Mouse (Mus musculus) intestine, embryonic 14.5 days (tissue): Measurements from ENCODE around the gene Ghr. TPM values are rescaled to one million over a fixed set of nuclear protein-coding genes. Genes with fewer than 3 reads are reported as not detected.

Experiments used
- ATAC-seq: fragments of 200-750 bp; cut with Nextera tagmentation; replicated peaks from 2 replicates; pipeline ENCODE4 v1.8.0; 2017; ENCODE audit warnings: low read depth, moderate number of reproducible peaks, moderate TSS enrichment, moderate library complexity; ENCODE audit not compliant: low FRiP score, low TSS enrichment
- DNase-seq: peaks from one replicate; pipeline ENCODE4 v3.0.0-alpha.2; 2018; ENCODE audit warnings: low spot score
- H3K27ac ChIP-seq: fragments of 300-500 bp; sonication (generic); 2 replicates; pipeline ENCODE4 v1.5.1; 2014; ENCODE audit warnings: low read depth, mild to moderate bottlenecking, control low read depth
- H3K27me3 ChIP-seq: fragments of 300-500 bp; sonication (generic); replicated peaks from 2 replicates; pipeline ENCODE4 v1.6.1; 2014; ENCODE audit warnings: low read length, control low read depth; ENCODE audit not compliant: control insufficient read depth, insufficient read depth
- H3K36me3 ChIP-seq: fragments of 300-500 bp; sonication (generic); 2 replicates; pipeline ENCODE4 v1.6.1; 2014; ENCODE audit warnings: low read length, control low read depth; ENCODE audit not compliant: control insufficient read depth, insufficient read depth
- H3K4me1 ChIP-seq: fragments of 300-500 bp; sonication (generic); replicated peaks from 2 replicates; pipeline ENCODE4 v1.6.1; 2014; ENCODE audit warnings: low read length, control low read depth, mixed read lengths; ENCODE audit not compliant: control insufficient read depth, insufficient read depth
- H3K4me2 ChIP-seq: fragments of 300-500 bp; sonication (generic); 2 replicates; pipeline ENCODE4 v1.6.1; 2014; ENCODE audit warnings: low read length
- H3K4me3 ChIP-seq: fragments of 300-500 bp; sonication (generic); 2 replicates; pipeline ENCODE4 v1.5.1; 2014; ENCODE audit warnings: low read depth, low read length, control low read depth, mixed read lengths
- H3K9ac ChIP-seq: fragments of 300-500 bp; sonication (generic); 2 replicates; pipeline ENCODE4 v1.6.1; 2014; ENCODE audit warnings: mild to moderate bottlenecking, low read length
- H3K9me3 ChIP-seq: fragments of 300-500 bp; sonication (generic); 2 replicates; pipeline ENCODE4 v1.6.1; 2016; ENCODE audit warnings: low read length, control low read depth; ENCODE audit not compliant: control insufficient read depth
- WGBS: fragments of 180-500 bp; shearing (Covaris S2); extraction: QIAGEN DNeasy Blood & Tissue Kit; methylation state at CpG from one replicate; pipeline ENCODE4 v1.1.7; 2014; 5-methylcytosine and 5-hydroxymethylcytosine counted together
- polyA plus RNA-seq: library from polyadenylated mRNA; unstranded; fragments of >200 nt; fragmentation: Nextera tagmentation; extraction: Ambion mirVana; gene quantifications from 2 replicates; pipeline ENCODE4 v1.2.1, GENCODE M21; 2014

Gene Ghr
- polyA plus RNA-seq, 1 experiment from 2014 or later, result 115 TPM

DNA sequence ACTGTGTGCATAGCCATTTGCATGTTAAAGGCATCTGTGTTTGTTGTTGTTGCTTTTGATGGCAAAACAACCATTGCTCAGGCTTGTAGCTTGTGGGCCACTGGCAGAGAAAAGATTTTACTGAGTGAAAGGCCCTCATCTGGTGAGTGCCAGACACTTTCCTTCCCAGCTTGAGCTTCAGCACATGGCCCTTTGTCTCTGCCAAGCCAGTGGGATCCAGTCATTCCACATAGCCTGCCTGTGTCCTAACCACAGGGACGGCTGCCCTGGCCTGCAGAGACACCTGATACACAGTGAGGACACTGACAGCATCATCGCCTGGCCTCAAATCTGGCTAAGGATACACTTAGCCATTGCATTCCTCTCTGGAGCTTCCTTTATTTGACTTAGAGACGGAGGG lies 74.2 kb downstream of the Ghr start:
- Histone ChIP-seq H3K4me3 (no peak overlapping the region), H3K27ac (no peak overlapping the region), H3K36me3 (peaks cover 20% of the 10 kb centered on the region; the same call in 1 of the 2 replicates), H3K4me2 (no peak overlapping the region), H3K9ac (no peak overlapping the region), H3K4me1 (peaks cover 11% of the 10 kb centered on the region; the same call in 1 of the 2 replicates), H3K27me3 (no peaks in the 10 kb centered on the region), H3K9me3 (no peaks in the 10 kb centered on the region)
- 65% methylated on average over 3 of the region's 3 CpGs for WGBS
- ATAC-seq (no peak), DNase-seq (no peak)

DNA sequence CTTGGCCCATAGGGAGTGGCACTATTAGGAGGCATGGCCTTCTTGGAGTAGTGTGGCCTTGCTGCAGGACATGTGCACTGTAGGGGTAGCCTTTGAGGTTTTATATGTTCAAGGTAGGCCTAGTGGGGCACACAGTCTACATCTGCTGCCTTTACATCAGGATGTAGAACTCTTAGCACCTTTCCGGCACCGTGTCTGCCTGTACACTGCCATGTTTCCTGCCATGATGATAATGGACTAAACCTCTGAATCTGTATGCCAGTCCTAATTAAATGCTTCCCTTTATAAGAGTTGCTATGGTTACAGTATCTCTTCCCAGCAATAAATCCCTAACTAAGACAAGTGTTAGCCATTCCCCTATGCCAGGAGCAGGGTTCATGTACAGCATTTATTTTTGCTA lies 76.0 kb downstream of the Ghr start:
- no peak overlapping the region for H3K4me3 ChIP-seq
- H3K9me3 ChIP-seq, result no peaks in the 10 kb centered on the region
- no peak for ATAC-seq
- H3K9ac ChIP-seq, result no peak overlapping the region
- DNase-seq, result no peak
- H3K27me3 ChIP-seq, result no peaks in the 10 kb centered on the region
- H3K36me3 ChIP-seq, result peaks cover 9% of the 10 kb centered on the region; the same call in 1 of the 2 replicates
- peaks cover 11% of the 10 kb centered on the region; the same call in 1 of the 2 replicates for H3K4me1 ChIP-seq
- no peak overlapping the region for H3K27ac ChIP-seq
- no peak overlapping the region for H3K4me2 ChIP-seq
- WGBS, result 86% methylated on average over 2 of the region's 2 CpGs

DNA sequence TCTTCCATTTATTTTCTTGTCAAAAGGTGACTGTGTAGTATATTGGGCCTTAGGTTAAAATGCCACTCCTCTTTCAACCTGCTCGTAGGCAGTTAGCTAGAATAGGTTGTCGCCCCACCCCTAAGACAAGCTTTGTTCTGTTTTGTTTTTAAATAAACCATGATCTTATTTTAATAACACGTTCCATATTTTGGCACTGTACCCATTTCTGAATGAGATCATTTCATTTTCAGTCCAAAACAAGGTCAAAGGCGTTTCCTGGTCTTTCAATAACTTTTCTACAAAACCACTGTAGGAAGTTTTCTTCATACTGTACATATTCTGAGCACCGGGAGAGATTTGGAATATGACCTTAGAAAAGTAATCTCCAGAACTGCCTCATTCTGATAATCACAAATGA lies 78.6 kb downstream of the Ghr start:
- H3K4me3 ChIP-seq, result no peak overlapping the region
- no peak overlapping the region for H3K4me2 ChIP-seq
- peaks cover 9% of the 10 kb centered on the region; the same call in 1 of the 2 replicates for H3K36me3 ChIP-seq
- 88% methylated on average over 5 of the region's 5 CpGs for WGBS
- no peak for DNase-seq
- no peak for ATAC-seq
- no peak overlapping the region for H3K9ac ChIP-seq
- H3K9me3 ChIP-seq, result no peaks in the 10 kb centered on the region
- no peaks in the 10 kb centered on the region for H3K27me3 ChIP-seq
- H3K4me1 ChIP-seq, result no peaks in the 10 kb centered on the region
- H3K27ac ChIP-seq, result no peak overlapping the region

DNA sequence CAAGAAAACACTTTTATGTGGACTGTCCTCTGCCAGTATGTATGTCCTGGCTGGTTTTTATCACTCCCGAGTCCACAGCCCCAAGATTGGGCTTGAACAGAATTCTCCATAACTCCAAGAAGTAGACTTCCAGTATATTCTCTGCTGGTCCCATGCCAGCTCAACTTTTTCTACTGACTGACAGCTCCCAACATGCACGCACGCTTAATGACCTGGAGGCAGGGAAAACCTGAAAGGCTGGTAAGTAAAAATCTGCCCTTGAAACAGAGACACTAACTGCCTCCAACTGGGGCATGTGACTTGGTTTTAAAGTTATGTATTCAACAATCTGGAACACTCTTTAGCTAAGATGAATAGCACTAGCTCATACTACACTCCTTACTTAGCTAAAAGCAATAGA lies 81.6 kb downstream of the Ghr start:
- DNase-seq (no peak), ATAC-seq (no peak)
- Histone ChIP-seq H3K4me1 (no peaks in the 10 kb centered on the region), H3K27me3 (no peaks in the 10 kb centered on the region), H3K4me3 (no peak overlapping the region), H3K4me2 (no peak overlapping the region), H3K36me3 (peaks cover 9% of the 10 kb centered on the region; the same call in 1 of the 2 replicates), H3K9ac (no peak overlapping the region), H3K9me3 (no peaks in the 10 kb centered on the region), H3K27ac (no peak overlapping the region)
- whole genome bisulfite sequencing, result 82% methylated on average over 3 of the region's 3 CpGs

DNA sequence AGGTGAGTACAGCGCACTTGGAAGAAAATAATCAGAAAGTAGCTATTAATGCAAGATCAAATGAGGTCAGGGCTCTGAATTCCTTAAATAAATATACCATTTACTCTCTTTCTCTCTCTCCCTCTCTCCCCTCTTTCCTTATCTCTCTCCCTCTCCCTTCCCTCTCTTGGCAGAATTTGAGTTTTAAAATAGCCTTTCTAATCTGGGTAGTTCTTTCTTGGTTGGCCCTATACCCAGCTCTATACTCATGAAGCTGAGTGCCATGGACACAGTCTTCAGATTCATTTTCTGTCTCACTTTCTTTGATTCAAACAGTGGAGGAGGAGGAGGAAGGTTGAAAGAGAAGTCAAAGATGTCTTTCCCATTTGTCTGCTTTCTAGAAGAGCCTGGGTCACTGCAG lies 84.3 kb downstream of the Ghr start:
- Histone ChIP-seq H3K4me1 (no peaks in the 10 kb centered on the region), H3K4me3 (no peak overlapping the region), H3K9ac (no peak overlapping the region), H3K9me3 (no peaks in the 10 kb centered on the region), H3K27ac (no peak overlapping the region), H3K4me2 (no peak overlapping the region), H3K36me3 (no peaks in the 10 kb centered on the region), H3K27me3 (no peaks in the 10 kb centered on the region)
- ATAC-seq (no peak), DNase-seq (no peak)
- WGBS, result 85% methylated on average over 1 of the region's 1 CpGs

DNA sequence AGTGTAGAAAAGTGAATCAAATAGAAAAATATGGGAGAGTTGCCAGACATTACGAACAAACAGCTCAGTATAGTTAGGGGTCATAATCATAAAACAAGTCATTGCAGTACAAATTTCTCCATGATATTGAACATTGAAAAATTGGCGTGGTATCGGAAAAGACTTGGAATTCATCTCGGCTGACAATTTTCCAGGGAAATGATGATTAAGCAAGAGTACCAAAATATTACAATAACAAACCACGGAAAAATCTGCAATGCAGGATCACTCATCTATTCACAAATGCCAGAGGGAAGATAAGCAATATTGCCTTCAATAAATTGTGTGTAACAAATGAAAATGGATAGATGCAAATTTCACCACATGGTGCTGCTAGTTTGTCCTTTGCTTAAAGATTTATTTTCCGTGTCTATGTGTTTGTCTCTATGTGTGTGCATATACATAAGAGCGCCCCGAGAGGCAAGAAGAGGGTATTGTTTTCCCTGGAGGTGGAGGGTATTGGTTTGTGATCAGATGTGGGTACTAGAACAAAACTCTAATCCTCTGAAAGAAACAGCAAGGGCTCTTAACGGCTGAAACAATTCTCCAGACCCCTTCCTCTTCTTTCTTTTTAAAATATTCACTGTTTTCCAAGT lies 85.2 kb downstream of the Ghr start:
- WGBS, result 86% methylated on average over 9 of the region's 9 CpGs
- H3K4me1 ChIP-seq, result no peaks in the 10 kb centered on the region
- no peaks in the 10 kb centered on the region for H3K36me3 ChIP-seq
- no peak for ATAC-seq
- H3K9ac ChIP-seq, result no peak overlapping the region
- H3K27me3 ChIP-seq, result no peaks in the 10 kb centered on the region
- no peak overlapping the region for H3K27ac ChIP-seq
- H3K4me3 ChIP-seq, result no peak overlapping the region
- no peaks in the 10 kb centered on the region for H3K9me3 ChIP-seq
- no peak overlapping the region for H3K4me2 ChIP-seq
- DNase-seq, result no peak

DNA sequence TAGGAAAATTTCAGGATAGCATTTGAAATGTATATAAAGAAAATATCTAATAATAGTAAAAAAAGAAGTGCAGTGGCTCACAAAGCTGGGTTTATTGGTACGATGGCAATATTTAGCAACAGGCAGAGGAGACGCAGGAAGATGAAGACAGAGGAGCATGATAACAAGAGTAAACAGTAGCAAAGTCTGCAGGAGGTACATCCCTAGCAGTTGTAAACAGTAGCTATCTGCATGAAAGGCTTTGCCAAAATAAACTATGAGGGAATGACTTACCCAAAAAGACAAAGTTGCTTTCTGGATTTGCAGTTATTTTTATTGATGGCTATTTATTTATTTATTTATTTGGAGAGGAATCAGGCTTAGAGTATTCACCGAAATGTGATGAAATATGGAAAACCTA lies 92.4 kb downstream of the Ghr start:
- Histone ChIP-seq H3K36me3 (no peaks in the 10 kb centered on the region), H3K4me2 (no peak overlapping the region), H3K27ac (no peak overlapping the region), H3K4me1 (no peaks in the 10 kb centered on the region), H3K9ac (no peak overlapping the region), H3K9me3 (no peaks in the 10 kb centered on the region), H3K27me3 (no peaks in the 10 kb centered on the region), H3K4me3 (no peak overlapping the region)
- no peak for DNase-seq
- WGBS, result 74% methylated on average over 3 of the region's 3 CpGs
- no peak for ATAC-seq

DNA sequence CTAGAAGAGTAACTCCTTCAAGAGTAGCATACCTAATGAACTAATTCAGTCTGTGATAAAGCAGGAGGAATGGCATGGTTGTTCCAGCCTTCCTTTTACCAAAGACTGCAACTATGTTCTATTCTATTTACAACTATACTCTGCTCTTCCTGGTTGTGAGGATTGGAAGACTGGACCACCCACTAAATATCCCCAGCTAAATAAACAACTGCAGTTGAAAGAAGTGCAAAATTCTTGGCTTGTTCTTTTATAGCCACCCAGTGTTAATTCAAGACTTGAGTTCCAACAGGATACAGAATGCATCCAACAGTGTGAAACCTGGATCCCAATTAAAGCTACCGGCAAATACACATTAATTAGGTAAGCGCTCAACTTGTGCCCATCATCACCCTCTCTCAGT lies 93.3 kb downstream of the Ghr start:
- Histone ChIP-seq H3K36me3 (no peaks in the 10 kb centered on the region), H3K4me1 (no peaks in the 10 kb centered on the region), H3K27me3 (no peaks in the 10 kb centered on the region), H3K9ac (no peak overlapping the region), H3K9me3 (no peaks in the 10 kb centered on the region), H3K4me3 (no peak overlapping the region), H3K27ac (no peak overlapping the region), H3K4me2 (no peak overlapping the region)
- 91% methylated on average over 2 of the region's 2 CpGs for WGBS
- DNase-seq, result no peak
- ATAC-seq, result no peak

DNA sequence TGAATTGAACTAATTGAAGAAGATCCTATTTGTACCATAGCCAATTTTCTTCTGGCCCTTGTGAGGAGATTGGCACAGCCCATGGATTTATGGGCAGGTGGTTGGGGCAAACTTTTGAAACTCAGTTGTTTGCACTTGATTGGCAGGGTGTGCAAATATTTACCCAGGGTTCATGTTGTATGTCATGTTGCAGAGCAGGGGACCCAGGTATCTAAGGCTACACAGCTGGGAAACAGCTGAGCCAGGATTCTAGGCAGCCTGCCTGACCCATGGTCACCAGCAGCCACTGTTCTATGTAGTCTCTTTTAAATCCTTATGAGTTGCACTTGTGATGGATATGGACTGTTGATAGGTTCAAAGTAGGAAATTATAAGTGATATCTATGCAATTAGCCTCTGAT lies 94.1 kb downstream of the Ghr start:
- Histone ChIP-seq H3K9ac (no peak overlapping the region), H3K27ac (no peak overlapping the region), H3K36me3 (no peaks in the 10 kb centered on the region), H3K27me3 (no peaks in the 10 kb centered on the region), H3K9me3 (no peaks in the 10 kb centered on the region), H3K4me2 (no peak overlapping the region), H3K4me3 (no peak overlapping the region), H3K4me1 (no peaks in the 10 kb centered on the region)
- ATAC-seq, result no peak
- DNase-seq, result no peak
